In genomic region chr7:119920457-119920856, GRCm38 (mm10) we compare ENCODE assay signal across 15 mouse cellular contexts. TPM values are rescaled to one million over a fixed set of nuclear protein-coding genes. Genes with fewer than 3 reads are reported as not detected.
A peak's percentile ranks its signal among the peaks of the same experiment; 100 is the strongest.
DNase-seq lines count a peak whose midpoint lies in the region; ATAC-seq and TF ChIP-seq lines count a peak whose summit lies in the region.
"Had no signal": no experiment of that assay in that cellular context is flagged by ENCODE, and none has a peak within 500 bp of the region (broad histone marks: within the 10 kb centered on the region; RNA-seq: fewer than 3 reads in every experiment).

No protein-coding gene starts in this region.

- no peaks in the 10 kb centered on the region for H3K27me3 ChIP-seq in hindbrain, postnatal 0 days (ENCODE audit: insufficient read depth, low read length)
- no peaks in the 10 kb centered on the region for H3K27me3 ChIP-seq in hindbrain, embryonic 14.5 days (ENCODE audit: control insufficient read depth, insufficient read depth, low read length)
- H3K27me3 ChIP-seq: embryonic facial prominence, embryonic 12.5 days; limb, embryonic 12.5 days; lung, embryonic 15.5 days had no signal

- no peak overlapping the region for H3K4me2 ChIP-seq in hindbrain, postnatal 0 days (ENCODE audit: low read depth, low read length)
- H3K4me2 ChIP-seq in hindbrain, embryonic 14.5 days (replicated peaks): no peak overlapping the region
- H3K4me2 ChIP-seq: embryonic facial prominence, embryonic 12.5 days; limb, embryonic 12.5 days; lung, embryonic 15.5 days had no signal

- H3K9ac ChIP-seq in hindbrain, postnatal 0 days (replicated peaks; ENCODE audit: low read length): no peak overlapping the region
- no peak overlapping the region for H3K9ac ChIP-seq in hindbrain, embryonic 14.5 days
- H3K9ac ChIP-seq: embryonic facial prominence, embryonic 12.5 days; limb, embryonic 12.5 days; lung, embryonic 15.5 days had no signal

- no peaks in the 10 kb centered on the region for H3K36me3 ChIP-seq in hindbrain, postnatal 0 days (ENCODE audit: insufficient read depth, low read length)
- H3K36me3 ChIP-seq in hindbrain, embryonic 14.5 days (replicated peaks; ENCODE audit: control insufficient read depth, insufficient read depth): no peaks in the 10 kb centered on the region
- H3K36me3 ChIP-seq: embryonic facial prominence, embryonic 12.5 days; hindbrain, embryonic 10.5 days; limb, embryonic 12.5 days; lung, embryonic 15.5 days had no signal

- no peak for TF ChIP-seq POLR2A in olfactory bulb, adult 2 months (IDR thresholded peaks at IDR 0.05; ENCODE audit: insufficient read depth, low read depth, low read length)

- TF ChIP-seq CTCF in hindbrain, postnatal 0 days (IDR thresholded peaks at IDR 0.05; ENCODE audit: low read depth): no peak
- no peak for TF ChIP-seq CTCF in olfactory bulb, adult 2 months (IDR thresholded peaks at IDR 0.05; ENCODE audit: insufficient read depth, low read depth, low read length)

- no peak for ATAC-seq in hindbrain, postnatal 0 days
- no peak for ATAC-seq in hindbrain, embryonic 14.5 days (ENCODE audit: low FRiP score)

- H3K4me1 ChIP-seq in hindbrain, postnatal 0 days (ENCODE audit: insufficient read depth, low read length): no peaks in the 10 kb centered on the region
- H3K4me1 ChIP-seq in hindbrain, embryonic 14.5 days (replicated peaks; ENCODE audit: control insufficient read depth, insufficient read depth, low read length): no peaks in the 10 kb centered on the region
- H3K4me1 ChIP-seq in olfactory bulb, adult 2 months (ENCODE audit: control insufficient read depth, insufficient read depth, low read length): no peaks in the 10 kb centered on the region
- H3K4me1 ChIP-seq: embryonic facial prominence, embryonic 12.5 days; hindbrain, embryonic 10.5 days; limb, embryonic 12.5 days; lung, embryonic 15.5 days had no signal

- 49% methylated on average over 2 of the region's 2 CpGs for WGBS in hindbrain, postnatal 0 days
- 72% methylated on average over 2 of the region's 2 CpGs for WGBS in hindbrain, embryonic 14.5 days
- WGBS in olfactory bulb, adult 2 months: 15% methylated on average over 2 of the region's 2 CpGs

- no peaks in the 10 kb centered on the region for H3K9me3 ChIP-seq in hindbrain, postnatal 0 days (ENCODE audit: low read length)
- H3K9me3 ChIP-seq in hindbrain, embryonic 14.5 days (ENCODE audit: control insufficient read depth, low read length): no peaks in the 10 kb centered on the region
- H3K9me3 ChIP-seq: embryonic facial prominence, embryonic 12.5 days; hindbrain, embryonic 10.5 days; limb, embryonic 12.5 days; lung, embryonic 15.5 days had no signal

- DNase-seq in hindbrain, postnatal 0 days (ENCODE audit: low spot score): peak; percentile 3
- DNase-seq in hindbrain, embryonic 14.5 days (ENCODE audit: low spot score): no peak
- peak; percentile 67 for DNase-seq in NIH3T3 (ENCODE audit: low read depth)
- DNase-seq in heart, adult 8-10 months (ENCODE audit: low spot score): peak; percentile 45
- no peak for DNase-seq in yolk sac, embryonic 10.5 days (ENCODE audit: low spot score)
- no peak for DNase-seq in kidney, postnatal 25 days
- DNase-seq: adrenal gland, postnatal 10 days; cerebellum, adult 18-20 months; kidney, adult 8-10 months; thymus, postnatal 14 days had no signal

- no peak overlapping the region for H3K4me3 ChIP-seq in hindbrain, postnatal 0 days (ENCODE audit: low read length)
- no peak overlapping the region for H3K4me3 ChIP-seq in hindbrain, embryonic 14.5 days (replicated peaks; ENCODE audit: low read length)
- no peak overlapping the region for H3K4me3 ChIP-seq in olfactory bulb, adult 2 months (ENCODE audit: insufficient read depth, low read depth, low read length)
- H3K4me3 ChIP-seq: embryonic facial prominence, embryonic 12.5 days; hindbrain, embryonic 10.5 days; limb, embryonic 12.5 days; lung, embryonic 15.5 days had no signal

- no peak overlapping the region for H3K27ac ChIP-seq in hindbrain, postnatal 0 days
- no peak overlapping the region for H3K27ac ChIP-seq in hindbrain, embryonic 14.5 days
- H3K27ac ChIP-seq in olfactory bulb, adult 2 months (ENCODE audit: insufficient read depth, low read depth, low read length): peak overlapping the region; percentile 51; the same call in 1 of the 2 replicates
- H3K27ac ChIP-seq: embryonic facial prominence, embryonic 12.5 days; hindbrain, embryonic 10.5 days; limb, embryonic 12.5 days; lung, embryonic 15.5 days had no signal

RNA-seq across cellular contexts. Expression of gene Dcun1d3, which starts 24.4 kb away (rescaled TPM):
- total RNA-seq in hindbrain, postnatal 0 days (2014; rRNA removed): 11.5 and 14.7 TPM in 2 replicates
- polyA plus RNA-seq in hindbrain, postnatal 0 days (2015; fragmentation: Nextera tagmentation; extraction: Ambion mirVana): 8.5 and 9.2 TPM in 2 replicates
- 11.3 and 13.0 TPM in 2 replicates for polyA plus RNA-seq in hindbrain, embryonic 14.5 days (2014; fragmentation: Nextera tagmentation; extraction: Ambion mirVana)
- total RNA-seq in heart, adult 8-10 months (2022): 10 to 100 TPM in 3 of 4 experiments, 1 to 10 TPM in 1; 9.4 to 16.1 (median 14.2) TPM
- not detected in 2 replicates for polyA plus RNA-seq in olfactory bulb, adult 2 months (2012; ENCODE audit: insufficient read depth, insufficient read length, low replicate concordance, missing spikeins)

RNA-seq across cellular contexts. Expression of gene Lyrm1, which starts 24.8 kb away (rescaled TPM):
- 7.8 and 9.0 TPM in 2 replicates for total RNA-seq in hindbrain, postnatal 0 days (2014; rRNA removed)
- 21.9 and 24.8 TPM in 2 replicates for polyA plus RNA-seq in hindbrain, postnatal 0 days (2015; fragmentation: Nextera tagmentation; extraction: Ambion mirVana)
- polyA plus RNA-seq in hindbrain, embryonic 14.5 days (2014; fragmentation: Nextera tagmentation; extraction: Ambion mirVana): 17.5 and 18.7 TPM in 2 replicates
- 10 to 100 TPM in 2 of 4 experiments, 1 to 10 TPM in 2; 9.1 to 10.7 (median 10.0) TPM for total RNA-seq in heart, adult 8-10 months (2022)
- not detected in 2 replicates for polyA plus RNA-seq in olfactory bulb, adult 2 months (2012; ENCODE audit: insufficient read depth, insufficient read length, low replicate concordance, missing spikeins)

Comparison
In these comparisons a context has a peak if more than half of its experiments do, and no peak if none do; other contexts are left out.
1. DNase-seq: peak in hindbrain, postnatal 0 days (single experiment), NIH3T3 (single experiment) and heart, adult 8-10 months (single experiment); none in hindbrain, embryonic 14.5 days (single experiment), yolk sac, embryonic 10.5 days (single experiment) and kidney, postnatal 25 days (0 of 2).
2. RNA of gene Lyrm1, which starts 24.8 kb away (polyA plus RNA-seq): 21.9 to 24.8 TPM in hindbrain, postnatal 0 days and 17.5 to 18.7 TPM in hindbrain, embryonic 14.5 days; not detected in olfactory bulb, adult 2 months; every median in the first group is over 10 times any median in the second.